Mouse (Mus musculus): Measurements from ENCODE around the gene Lrrc1.
"Not testable (repeated sequence)": the region's sequence is repeated elsewhere in the genome, so short reads cannot be mapped to it uniquely, and the experiment has no call there.

Lrrc1 gene

GRCm38 (mm10) chr9:77544354-77545067, at the start of gene Lrrc1:
Gene Lrrc1, minus strand, starts transcription at chr9:77544870.
- DNase-seq (ENCODE audit: low spot score) = peak; percentile 91

- DNase-seq (ENCODE audit: low spot score) = no peak
Observed at GRCm38 (mm10) chr9:77592423-77592822, 47.8 kb upstream of the Lrrc1 start.

- DNase-seq (ENCODE audit: low spot score) = no peak
Observed at GRCm38 (mm10) chr9:77589496-77589895, 44.8 kb upstream of the Lrrc1 start.

- no peak for DNase-seq (ENCODE audit: low spot score)
Observed at GRCm38 (mm10) chr9:77587616-77588015, 42.9 kb upstream of the Lrrc1 start.

GRCm38 (mm10) chr9:77586806-77587591, 42.3 kb upstream of the Lrrc1 start:
- peak; percentile 23 for DNase-seq (ENCODE audit: low spot score)

- DNase-seq (ENCODE audit: low spot score) = no peak
Observed at GRCm38 (mm10) chr9:77584746-77585145, 40.1 kb upstream of the Lrrc1 start.

- DNase-seq (ENCODE audit: low spot score) = no peak
Observed at GRCm38 (mm10) chr9:77583302-77583701, 38.6 kb upstream of the Lrrc1 start.

GRCm38 (mm10) chr9:77579827-77580226, 35.2 kb upstream of the Lrrc1 start:
- no peak for DNase-seq (ENCODE audit: low spot score)

- no peak for DNase-seq (ENCODE audit: low spot score)
Observed at GRCm38 (mm10) chr9:77577931-77578330, 33.3 kb upstream of the Lrrc1 start.

- DNase-seq (ENCODE audit: low spot score) = no peak
Observed at GRCm38 (mm10) chr9:77577409-77577808, 32.7 kb upstream of the Lrrc1 start.

GRCm38 (mm10) chr9:77576320-77576719, 31.6 kb upstream of the Lrrc1 start:
- DNase-seq (ENCODE audit: low spot score) = no peak

GRCm38 (mm10) chr9:77574996-77575395, 30.3 kb upstream of the Lrrc1 start:
- not testable (repeated sequence) for DNase-seq (ENCODE audit: low spot score)

- DNase-seq (ENCODE audit: low spot score) = no peak
Observed at GRCm38 (mm10) chr9:77571851-77572250, 27.2 kb upstream of the Lrrc1 start.

GRCm38 (mm10) chr9:77568789-77569506, 24.3 kb upstream of the Lrrc1 start:
- DNase-seq (ENCODE audit: low spot score) = no peak

GRCm38 (mm10) chr9:77561827-77562226, 17.2 kb upstream of the Lrrc1 start:
- DNase-seq (ENCODE audit: low spot score) = no peak

- DNase-seq (ENCODE audit: low spot score) = no peak
Observed at GRCm38 (mm10) chr9:77557963-77558362, 13.3 kb upstream of the Lrrc1 start.

- DNase-seq (ENCODE audit: low spot score) = no peak
Observed at GRCm38 (mm10) chr9:77557181-77557580, 12.5 kb upstream of the Lrrc1 start.

GRCm38 (mm10) chr9:77556435-77556834, 11.8 kb upstream of the Lrrc1 start:
- DNase-seq (ENCODE audit: low spot score) = peak; percentile 6

GRCm38 (mm10) chr9:77553465-77553864, 8.8 kb upstream of the Lrrc1 start:
- DNase-seq (ENCODE audit: low spot score) = no peak

- no peak for DNase-seq (ENCODE audit: low spot score)
Observed at GRCm38 (mm10) chr9:77551036-77551512, 6.4 kb upstream of the Lrrc1 start.

- DNase-seq (ENCODE audit: low spot score) = no peak
Observed at GRCm38 (mm10) chr9:77546010-77546409, 1.3 kb upstream of the Lrrc1 start.

- no peak for DNase-seq (ENCODE audit: low spot score)
Observed at GRCm38 (mm10) chr9:77545068-77545421, 375 bp upstream of the Lrrc1 start.
